Mouse (Mus musculus): ENCODE results near the gene Dhdh. TPM values are rescaled to one million over a fixed set of nuclear protein-coding genes. Genes with fewer than 3 reads are reported as not detected.

The Dhdh gene
- polyA plus RNA-seq, 1 experiment from 2014 or later, result 3.4 TPM

- no peak for ATAC-seq (ENCODE audit: low read depth)
- Histone ChIP-seq H3K4me1 (replicated peaks) (peaks cover 19% of the 10 kb centered on the region), H3K9ac (peak overlapping the region; percentile 92; the same call in 1 of the 2 replicates), H3K27me3 (no peaks in the 10 kb centered on the region), H3K4me2 (peak overlapping the region; percentile 93), H3K9me3 (no peaks in the 10 kb centered on the region), H3K27ac (replicated peaks) (no peak overlapping the region), H3K4me3 (no peak overlapping the region), H3K36me3 (peaks cover 29% of the 10 kb centered on the region)
- 83% methylated on average over 6 of the region's 6 CpGs for whole genome bisulfite sequencing
Measured at GRCm38 (mm10) chr7:45508561-45508960, 20.0 kb upstream of the Dhdh start.

DNA sequence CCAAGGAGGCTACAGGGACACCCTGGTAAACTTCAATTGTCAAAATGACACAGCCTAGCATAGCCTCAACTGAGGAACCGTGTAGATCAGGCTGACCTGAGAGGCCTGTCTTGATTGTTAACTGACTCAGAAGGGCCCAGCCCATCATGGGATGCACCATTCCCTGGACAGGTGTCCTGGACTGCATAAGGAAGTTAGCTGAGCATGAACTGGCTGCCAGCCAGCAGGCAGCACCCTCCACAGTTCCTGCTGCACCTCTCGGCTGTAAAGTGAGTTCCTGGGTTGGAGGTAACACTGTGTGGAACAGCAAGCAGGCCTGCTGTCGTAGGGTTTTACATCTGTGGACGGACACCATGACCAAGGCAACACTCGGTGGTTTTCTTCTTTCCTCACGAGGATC is 19.0 kb upstream of the Dhdh start:
- peaks cover 37% of the 10 kb centered on the region for H3K36me3 ChIP-seq
- peaks cover 19% of the 10 kb centered on the region for H3K4me1 ChIP-seq (replicated peaks)
- H3K4me2 ChIP-seq, result no peak overlapping the region
- H3K27me3 ChIP-seq, result no peaks in the 10 kb centered on the region
- H3K9me3 ChIP-seq, result no peaks in the 10 kb centered on the region
- no peak overlapping the region for H3K27ac ChIP-seq (replicated peaks)
- H3K9ac ChIP-seq, result no peak overlapping the region
- 90% methylated on average over 6 of the region's 6 CpGs for WGBS
- ATAC-seq (ENCODE audit: low read depth), result no peak
- H3K4me3 ChIP-seq, result no peak overlapping the region

DNA sequence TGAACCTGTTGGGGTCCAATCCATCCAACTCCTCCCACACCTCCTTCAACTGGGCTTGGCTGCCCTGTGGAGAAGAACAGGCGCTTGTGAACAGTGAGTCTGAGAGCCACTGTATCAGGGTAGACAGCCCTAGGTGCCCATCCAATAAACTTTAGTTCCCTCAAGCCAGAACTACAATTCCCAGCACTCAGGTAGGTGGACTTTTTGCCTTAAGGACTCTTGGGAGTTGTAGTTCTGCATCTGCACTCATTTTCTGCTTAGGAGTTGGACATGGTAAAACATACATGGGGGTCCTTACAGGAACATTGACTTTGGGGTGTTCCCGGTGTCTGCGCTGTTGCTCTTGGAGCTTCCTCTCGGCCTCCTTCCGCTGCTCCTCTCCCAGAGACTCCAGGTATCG is 9.8 kb upstream of the Dhdh start:
- ATAC-seq (ENCODE audit: low read depth), result no peak
- Histone ChIP-seq H3K9me3 (no peaks in the 10 kb centered on the region), H3K27me3 (no peaks in the 10 kb centered on the region), H3K4me1 (replicated peaks) (no peaks in the 10 kb centered on the region), H3K9ac (no peak overlapping the region), H3K27ac (replicated peaks) (no peak overlapping the region), H3K4me3 (no peak overlapping the region), H3K36me3 (peaks cover 96% of the 10 kb centered on the region), H3K4me2 (no peak overlapping the region)
- 96% methylated on average over 6 of the region's 6 CpGs for WGBS

DNA sequence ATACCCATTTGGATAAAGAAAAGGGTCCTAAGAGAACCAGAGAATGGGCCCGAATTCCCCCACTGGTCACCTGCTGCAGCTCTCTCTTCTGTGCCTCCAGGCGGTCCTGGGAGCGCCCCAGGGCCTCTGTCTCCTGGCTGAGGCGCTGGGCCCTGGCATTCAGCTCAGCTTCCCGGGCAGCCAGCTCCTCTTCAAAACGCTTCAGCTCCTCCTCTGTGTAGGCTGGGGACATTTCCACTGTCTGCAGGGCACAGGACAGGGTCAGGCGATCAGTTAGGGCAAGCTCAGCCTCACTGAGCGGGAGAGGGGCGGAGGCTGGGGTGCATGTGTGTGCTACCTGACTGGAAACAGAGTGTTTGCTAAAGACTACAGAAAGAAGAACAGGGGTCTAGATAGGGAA is 5.9 kb upstream of the Dhdh start:
- no peaks in the 10 kb centered on the region for H3K9me3 ChIP-seq
- H3K4me3 ChIP-seq, result no peak overlapping the region
- no peak overlapping the region for H3K4me2 ChIP-seq
- ATAC-seq (ENCODE audit: low read depth), result no peak
- peaks cover 77% of the 10 kb centered on the region for H3K36me3 ChIP-seq
- WGBS, result 86% methylated on average over 9 of the region's 9 CpGs
- H3K27me3 ChIP-seq, result no peaks in the 10 kb centered on the region
- H3K4me1 ChIP-seq (replicated peaks), result peaks cover 16% of the 10 kb centered on the region
- 0 out of 2 replicates have a peak overlapping the region, but pooled peaks have one; percentile 12 for H3K9ac ChIP-seq
- H3K27ac ChIP-seq (replicated peaks), result no peak overlapping the region

DNA sequence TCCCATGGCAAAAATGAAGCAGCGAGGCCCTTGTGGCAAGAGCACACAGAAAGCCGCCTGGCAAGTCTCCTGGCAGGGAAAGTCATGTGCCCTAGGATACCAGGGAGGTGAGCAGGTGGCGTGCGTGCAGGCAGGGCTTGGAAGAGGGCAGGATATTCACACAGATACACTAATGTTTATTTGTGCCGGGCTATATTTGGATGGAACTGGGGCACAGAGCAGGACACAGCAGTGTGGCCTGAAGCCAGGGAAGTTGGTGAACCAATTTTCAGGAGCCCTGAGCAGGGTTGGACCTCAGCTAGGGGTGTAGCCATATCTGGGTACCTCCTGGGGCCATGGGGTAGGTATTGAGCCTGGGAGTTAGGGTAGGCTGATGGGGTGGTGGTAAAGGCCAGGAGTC is 4.3 kb upstream of the Dhdh start:
- peaks cover 61% of the 10 kb centered on the region for H3K36me3 ChIP-seq
- no peak for ATAC-seq (ENCODE audit: low read depth)
- no peak overlapping the region for H3K9ac ChIP-seq
- H3K27me3 ChIP-seq, result no peaks in the 10 kb centered on the region
- 95% methylated on average over 5 of the region's 5 CpGs for WGBS
- no peak overlapping the region for H3K4me2 ChIP-seq
- H3K4me3 ChIP-seq, result no peak overlapping the region
- H3K27ac ChIP-seq (replicated peaks), result no peak overlapping the region
- no peaks in the 10 kb centered on the region for H3K9me3 ChIP-seq
- peaks cover 25% of the 10 kb centered on the region for H3K4me1 ChIP-seq (replicated peaks)

- no peak overlapping the region for H3K27ac ChIP-seq (replicated peaks)
- no peaks in the 10 kb centered on the region for H3K9me3 ChIP-seq
- H3K9ac ChIP-seq, result no peak overlapping the region
- peaks cover 55% of the 10 kb centered on the region for H3K36me3 ChIP-seq
- peaks cover 25% of the 10 kb centered on the region for H3K4me1 ChIP-seq (replicated peaks)
- no peak for ATAC-seq (ENCODE audit: low read depth)
- WGBS, result 97% methylated on average over 8 of the region's 8 CpGs
- H3K4me2 ChIP-seq, result no peak overlapping the region
- no peak overlapping the region for H3K4me3 ChIP-seq
- no peaks in the 10 kb centered on the region for H3K27me3 ChIP-seq
Measured at GRCm38 (mm10) chr7:45492225-45492844, 3.7 kb upstream of the Dhdh start.

GRCm38 (mm10) chr7:45491264-45491663 is 2.7 kb upstream of the Dhdh start:
- 28% methylated on average over 3 of the region's 3 CpGs for whole genome bisulfite sequencing
- no peaks in the 10 kb centered on the region for H3K9me3 ChIP-seq
- H3K4me1 ChIP-seq (replicated peaks), result peaks cover 25% of the 10 kb centered on the region
- ATAC-seq (ENCODE audit: low read depth), result no peak
- H3K27me3 ChIP-seq, result no peaks in the 10 kb centered on the region
- no peak overlapping the region for H3K4me3 ChIP-seq
- 0 out of 2 replicates have a peak overlapping the region, but pooled peaks have one; percentile 8 for H3K9ac ChIP-seq
- H3K4me2 ChIP-seq, result 0 out of 2 replicates have a peak overlapping the region, but pooled peaks have one; percentile 4
- H3K36me3 ChIP-seq, result peaks cover 44% of the 10 kb centered on the region
- peak overlapping the region; percentile 33; the same call in 1 of the 2 replicates for H3K27ac ChIP-seq (replicated peaks)

- Histone ChIP-seq H3K36me3 (peaks cover 40% of the 10 kb centered on the region), H3K9ac (0 out of 2 replicates have a peak overlapping the region, but pooled peaks have one; percentile 8), H3K4me3 (no peak overlapping the region), H3K9me3 (no peaks in the 10 kb centered on the region), H3K27ac (replicated peaks) (peak overlapping the region; percentile 33; the same call in 1 of the 2 replicates), H3K4me2 (0 out of 2 replicates have a peak overlapping the region, but pooled peaks have one; percentile 4), H3K27me3 (no peaks in the 10 kb centered on the region), H3K4me1 (replicated peaks) (peaks cover 25% of the 10 kb centered on the region)
- peak; percentile 25; the same call in 1 of the 2 replicates for ATAC-seq (ENCODE audit: low read depth)
- 20% methylated on average over 9 of the region's 9 CpGs for WGBS
Measured at GRCm38 (mm10) chr7:45490822-45491221, 2.2 kb upstream of the Dhdh start.

DNA sequence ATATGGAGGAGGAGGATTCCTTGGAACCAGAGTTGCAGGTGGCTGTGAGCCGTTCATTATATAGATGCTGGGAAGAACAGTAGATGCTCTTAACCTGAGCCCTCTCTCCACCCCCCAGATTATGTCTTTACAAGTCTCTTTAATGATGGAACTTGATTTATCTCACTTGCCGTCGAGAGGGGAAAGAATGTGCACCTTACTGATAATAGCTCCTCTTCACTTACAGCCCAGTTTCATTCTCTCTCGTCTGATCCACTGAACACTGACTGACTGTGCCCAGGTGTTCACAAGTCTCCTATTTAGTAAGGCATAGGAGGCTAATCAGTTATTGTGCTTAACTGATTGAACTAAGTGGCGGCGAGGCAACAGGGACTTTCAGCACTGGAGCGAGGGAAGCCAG is 973 bp upstream of the Dhdh start:
- Histone ChIP-seq H3K4me1 (replicated peaks) (peaks cover 25% of the 10 kb centered on the region), H3K4me2 (no peak overlapping the region), H3K36me3 (peaks cover 28% of the 10 kb centered on the region), H3K4me3 (no peak overlapping the region), H3K27me3 (no peaks in the 10 kb centered on the region), H3K9ac (no peak overlapping the region), H3K27ac (replicated peaks) (no peak overlapping the region), H3K9me3 (no peaks in the 10 kb centered on the region)
- WGBS, result 64% methylated on average over 7 of the region's 7 CpGs
- no peak for ATAC-seq (ENCODE audit: low read depth)

DNA sequence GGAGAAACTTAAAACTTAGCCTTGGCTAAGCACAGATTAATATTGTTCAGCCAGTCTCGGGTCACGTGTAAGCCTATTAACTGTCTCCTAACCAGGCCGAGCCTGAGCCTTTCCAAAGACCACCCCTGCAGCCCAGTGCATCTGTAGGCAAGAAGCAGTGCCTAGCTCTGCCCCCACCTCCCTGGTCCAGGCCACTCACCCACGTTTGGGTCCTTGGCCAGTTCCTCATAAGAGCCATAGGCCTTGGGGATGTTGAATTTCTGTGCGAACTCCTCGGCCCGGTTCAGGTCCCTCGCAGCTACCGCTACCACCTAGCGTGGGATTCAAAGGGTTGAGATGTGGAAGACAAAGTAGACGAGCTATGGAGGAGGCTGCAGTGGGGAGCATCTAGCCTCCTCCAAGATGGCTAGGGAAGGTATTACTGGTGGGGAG is 728 bp downstream of the Dhdh start:
- WGBS, result 29% methylated on average over 11 of the region's 11 CpGs
- Histone ChIP-seq H3K4me2 (peak overlapping the region; percentile 63), H3K4me3 (peak overlapping the region; percentile 39), H3K9ac (peak overlapping the region; percentile 67), H3K4me1 (replicated peaks) (peaks cover 25% of the 10 kb centered on the region), H3K36me3 (peaks cover 10% of the 10 kb centered on the region), H3K9me3 (no peaks in the 10 kb centered on the region), H3K27ac (replicated peaks) (peak overlapping the region; percentile 79), H3K27me3 (no peaks in the 10 kb centered on the region)
- 0 out of 2 replicates have a peak, but pooled peaks have one; percentile 45 for ATAC-seq (ENCODE audit: low read depth)

DNA sequence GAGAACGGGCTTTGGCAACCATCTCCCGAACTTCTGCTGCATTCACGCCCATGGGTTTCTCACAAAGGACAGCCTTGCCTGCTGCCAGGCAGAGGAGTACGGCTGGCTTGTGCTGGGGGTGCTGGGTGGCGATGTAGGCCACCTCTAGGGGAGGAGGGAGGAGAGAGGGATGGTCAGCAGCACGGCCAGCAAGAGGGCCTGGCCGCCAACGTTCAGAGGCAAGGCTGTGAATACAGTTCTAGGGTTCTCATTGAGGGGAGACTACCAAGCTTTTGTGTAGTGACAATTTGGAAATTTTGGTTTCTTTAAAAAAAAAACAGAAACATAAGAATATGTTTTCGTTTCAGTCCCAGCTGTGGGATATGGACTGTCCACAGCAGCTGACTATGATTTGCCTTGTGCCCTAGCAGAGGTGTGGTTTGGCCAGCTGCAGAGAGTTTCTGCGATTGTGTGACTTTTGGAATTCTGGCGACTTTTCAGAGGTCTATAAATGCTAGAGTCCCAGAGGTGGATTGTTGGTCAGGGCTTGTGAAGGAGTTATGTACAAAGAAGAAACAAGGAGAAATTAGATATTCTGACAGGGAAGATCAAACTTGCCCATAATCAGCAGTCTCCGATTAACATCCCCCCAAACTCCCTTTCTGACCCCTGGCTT is 1.7 kb downstream of the Dhdh start, which contains the start of gene Gm45808:
Gm45808 (minus strand) TSS at position 51 of the 655 bp plus-strand sequence.
- H3K4me1 ChIP-seq (replicated peaks), result peaks cover 25% of the 10 kb centered on the region
- H3K27ac ChIP-seq (replicated peaks), result 0 out of 2 replicates have a peak within 1 kb of the TSS, but pooled peaks have one; percentile 79

GRCm38 (mm10) chr7:45486158-45486557 is 2.4 kb downstream of the Dhdh start:
- Histone ChIP-seq H3K4me3 (no peak overlapping the region), H3K9me3 (no peaks in the 10 kb centered on the region), H3K36me3 (no peaks in the 10 kb centered on the region), H3K27ac (replicated peaks) (no peak overlapping the region), H3K9ac (no peak overlapping the region), H3K4me1 (replicated peaks) (peaks cover 23% of the 10 kb centered on the region), H3K4me2 (no peak overlapping the region), H3K27me3 (no peaks in the 10 kb centered on the region)
- ATAC-seq (ENCODE audit: low read depth), result no peak
- 84% methylated on average over 7 of the region's 7 CpGs for WGBS

More for the DNA sequence above, 1.7 kb downstream of the Dhdh start, which contains the start of gene Gm45808:
- H3K9ac ChIP-seq, result no peak within 1 kb of the TSS; the same call in 1 of the 2 replicates
- no peak for ATAC-seq (ENCODE audit: low read depth)
- no peak within 1 kb of the TSS; the same call in 1 of the 2 replicates for H3K4me2 ChIP-seq
- WGBS, result 85% methylated on average over 12 of the region's 12 CpGs
- no peak within 1 kb of the TSS for H3K4me3 ChIP-seq
- H3K36me3 ChIP-seq, result peaks cover under 1% of the 10 kb centered on the region; the same call in 1 of the 2 replicates
- H3K9me3 ChIP-seq, result no peaks in the 10 kb centered on the region
- H3K27me3 ChIP-seq, result no peaks in the 10 kb centered on the region
